Mouse (Mus musculus): ENCODE results near the gene Clstn2.
A peak's percentile ranks its signal among the peaks of the same experiment; 100 is the strongest.

Clstn2 gene

GRCm38 (mm10) chr9:97677075-97677474 lies 355.9 kb downstream of the Clstn2 start:
- no peak for DNase-seq (ENCODE audit: low spot score)

GRCm38 (mm10) chr9:97672681-97673080 lies 360.3 kb downstream of the Clstn2 start:
- no peak for DNase-seq (ENCODE audit: low spot score)

DNA sequence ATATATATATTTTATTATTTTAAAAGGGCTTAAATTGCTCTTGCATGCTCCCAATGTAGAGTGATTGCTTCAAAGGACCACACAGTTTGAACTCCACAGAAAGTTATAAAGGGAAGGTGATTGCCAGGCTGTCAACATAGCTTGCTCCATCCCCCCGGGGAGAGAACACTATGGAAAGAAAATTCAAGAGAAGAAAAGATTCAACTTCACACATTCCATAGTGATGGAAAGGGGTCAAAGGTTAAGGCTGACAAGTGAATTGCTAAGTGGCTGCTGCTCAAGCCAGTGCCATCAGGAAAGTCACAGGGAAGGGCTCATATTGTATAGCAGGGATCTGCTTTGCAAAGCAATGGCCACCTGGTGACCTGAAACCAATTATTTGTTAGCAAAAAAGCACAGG lies 360.8 kb downstream of the Clstn2 start:
- DNase-seq (ENCODE audit: low spot score), result no peak

DNA sequence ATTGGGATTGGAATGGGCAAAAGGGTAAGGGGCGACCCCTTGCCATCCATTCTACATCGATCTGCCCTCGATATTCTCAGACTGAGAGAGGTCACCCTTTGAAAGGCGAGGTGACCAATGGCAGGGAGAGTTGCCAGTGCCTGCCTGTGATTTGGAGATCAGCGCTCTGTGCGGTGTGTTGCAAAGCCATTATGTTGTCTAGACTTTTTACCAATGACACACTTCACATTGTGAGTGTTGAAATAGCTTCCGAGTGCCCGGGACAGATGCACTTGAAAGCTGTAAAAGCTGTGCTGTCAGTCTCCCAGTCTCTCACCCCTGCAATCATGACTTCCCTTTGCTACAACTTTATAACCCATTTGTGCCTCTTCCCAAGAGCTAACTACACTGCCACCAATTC lies 362.3 kb downstream of the Clstn2 start:
- peak; percentile 31 for DNase-seq (ENCODE audit: low spot score)

DNA sequence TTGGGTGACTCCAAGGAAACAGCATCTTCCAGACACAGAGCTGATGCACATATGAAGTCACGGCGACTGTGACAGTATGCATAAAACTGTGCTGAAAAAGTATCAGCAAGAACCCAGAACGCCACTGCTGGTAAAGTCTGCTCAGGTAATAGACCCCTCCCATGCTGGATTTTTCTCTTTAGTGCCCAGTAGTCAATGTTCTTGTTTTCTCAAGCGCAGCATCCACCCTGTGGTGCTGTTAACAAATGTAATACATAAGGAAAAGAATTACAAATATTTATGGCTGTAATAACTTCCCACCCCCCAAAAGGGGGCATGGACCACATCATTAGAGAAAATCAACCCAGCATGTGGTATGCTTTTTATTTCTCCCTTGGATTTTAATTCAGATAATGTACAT lies 372.0 kb downstream of the Clstn2 start:
- no peak for DNase-seq (ENCODE audit: low spot score)

DNA sequence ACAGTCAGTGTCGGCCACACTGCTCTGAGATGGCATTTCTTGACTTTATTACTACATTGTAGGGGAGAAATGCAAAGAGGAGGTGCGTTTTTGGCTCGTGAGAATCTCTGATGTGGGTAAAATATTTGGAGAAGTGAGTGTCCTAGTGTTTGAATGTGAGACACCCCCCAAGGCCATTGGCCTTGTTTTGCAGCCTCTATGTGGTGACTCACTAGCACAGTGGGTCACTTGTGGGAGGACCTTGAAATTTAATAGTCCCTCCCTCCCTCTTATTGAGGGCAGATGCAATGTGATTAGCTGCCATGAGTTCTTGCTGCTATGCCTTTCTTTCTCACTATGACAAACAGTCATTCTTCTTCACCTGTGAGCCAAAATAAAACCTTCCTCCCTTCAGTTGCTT lies 374.2 kb downstream of the Clstn2 start:
- no peak for DNase-seq (ENCODE audit: low spot score)

DNA sequence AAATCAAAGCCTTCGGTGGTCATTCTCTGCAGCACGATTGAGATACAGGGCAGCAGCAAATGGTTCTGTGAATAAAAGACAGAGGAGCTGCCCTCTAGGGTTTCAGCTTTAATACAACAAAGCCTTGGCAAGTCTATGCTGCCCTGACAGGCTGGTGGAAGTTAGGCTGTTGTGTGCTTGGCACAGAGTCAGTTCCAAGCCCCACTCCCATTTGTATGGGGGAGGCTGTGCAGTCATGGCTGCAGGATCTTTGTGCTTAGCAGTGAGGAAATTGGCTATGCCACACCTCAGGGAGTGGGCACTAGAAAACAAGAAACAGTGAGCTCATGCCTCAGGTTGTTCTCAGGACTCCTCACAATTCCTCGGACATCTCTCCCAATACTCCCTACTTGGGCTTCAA lies 384.6 kb downstream of the Clstn2 start:
- DNase-seq (ENCODE audit: low spot score), result no peak

DNA sequence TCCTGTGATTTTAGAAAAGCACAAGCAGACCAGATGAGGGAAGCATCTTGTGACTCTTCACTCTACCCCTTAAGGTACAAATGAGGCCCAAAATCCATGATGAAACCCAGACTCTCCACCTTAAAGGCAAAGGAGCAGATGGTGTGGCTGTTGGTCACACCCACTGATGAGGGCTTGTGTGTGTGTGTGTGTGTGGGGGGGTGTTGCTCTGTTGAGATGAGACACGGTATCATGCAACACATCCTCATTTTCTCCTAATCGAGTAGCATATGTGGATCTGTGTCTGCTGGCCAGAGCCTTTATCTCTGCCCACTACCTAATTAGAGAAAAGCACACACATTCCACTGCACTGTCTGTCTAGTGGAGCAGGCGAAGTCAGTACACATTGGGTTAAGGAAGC lies 387.2 kb downstream of the Clstn2 start:
- no peak for DNase-seq (ENCODE audit: low spot score)

DNA sequence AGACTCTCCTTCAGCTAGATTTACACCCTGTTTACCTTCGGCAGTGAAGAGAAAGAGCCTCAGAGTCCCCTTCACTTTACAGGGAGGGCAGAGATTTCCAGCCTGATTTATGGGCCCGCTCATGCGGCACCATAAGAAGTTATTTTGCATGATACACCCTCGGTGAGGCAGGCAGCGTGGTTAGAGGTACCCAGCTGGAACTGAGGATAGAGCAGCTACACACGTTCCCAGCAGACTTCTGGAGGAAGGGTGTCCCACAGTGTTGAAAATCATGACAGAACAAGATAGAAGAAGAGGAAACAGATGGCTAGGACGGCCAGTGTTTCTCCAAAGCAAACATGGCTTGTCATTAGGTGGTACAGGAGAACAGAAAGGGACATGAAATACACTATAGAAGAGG lies 390.6 kb downstream of the Clstn2 start:
- DNase-seq (ENCODE audit: low spot score), result no peak

DNA sequence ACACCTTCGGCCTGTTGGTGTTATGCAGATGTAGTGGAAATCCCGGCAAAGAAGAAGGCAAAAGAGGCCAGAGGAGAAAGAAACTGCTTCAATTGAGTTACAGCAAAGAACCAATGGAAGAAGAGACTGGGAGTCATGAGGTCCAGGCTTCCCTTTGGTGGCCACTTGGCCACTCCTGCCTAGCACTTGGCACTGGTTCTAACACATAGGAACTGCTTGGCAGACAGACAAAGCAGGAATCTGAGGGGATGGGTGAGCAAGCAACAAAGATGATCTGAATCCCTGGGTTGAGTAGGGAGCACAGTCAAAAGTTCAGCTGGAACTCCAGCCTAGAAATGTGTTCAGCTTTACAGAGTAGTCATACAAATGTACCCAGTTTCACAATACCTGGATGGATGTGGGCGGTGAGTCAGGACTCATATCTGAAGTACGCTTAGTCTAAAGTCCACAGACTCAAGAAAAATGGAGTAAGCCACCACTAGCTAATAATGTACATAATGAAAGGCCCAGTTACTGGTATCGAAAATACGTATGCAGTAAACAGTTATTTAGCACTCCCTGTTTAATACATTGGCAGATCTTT lies 392.9 kb downstream of the Clstn2 start:
- DNase-seq (ENCODE audit: low spot score), result peak; percentile 14

DNA sequence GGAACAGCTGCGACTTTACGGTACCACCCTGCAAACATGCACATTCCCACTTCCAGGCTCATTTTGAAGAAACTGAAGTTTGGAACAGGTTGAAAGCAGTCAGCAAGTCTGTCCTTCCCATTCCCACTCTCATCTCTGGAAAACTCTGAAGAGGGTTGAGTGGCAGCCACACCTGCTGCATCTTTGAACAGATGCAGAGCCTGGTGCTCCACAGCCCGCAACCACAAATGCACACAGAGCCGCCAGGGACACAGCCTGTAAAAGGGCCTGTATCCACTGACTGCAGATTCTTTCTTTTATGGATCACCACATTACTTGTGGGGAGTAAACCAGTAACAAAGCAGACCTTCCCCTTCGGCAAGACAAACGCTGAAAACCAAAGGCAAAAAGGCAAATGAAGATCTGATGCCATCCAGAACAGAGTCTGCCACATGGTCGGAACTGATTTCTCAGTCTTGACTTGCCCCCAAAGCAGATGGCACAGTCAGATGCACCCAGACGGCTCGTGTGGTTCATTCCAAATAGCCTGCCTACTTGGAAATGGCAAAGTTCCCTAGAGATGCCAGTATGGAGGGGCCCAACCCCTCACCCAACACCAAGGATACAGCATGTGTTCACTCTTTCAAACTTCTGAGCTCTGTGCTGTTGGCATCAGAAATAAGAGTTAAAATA lies 394.2 kb downstream of the Clstn2 start:
- no peak for DNase-seq (ENCODE audit: low spot score)

DNA sequence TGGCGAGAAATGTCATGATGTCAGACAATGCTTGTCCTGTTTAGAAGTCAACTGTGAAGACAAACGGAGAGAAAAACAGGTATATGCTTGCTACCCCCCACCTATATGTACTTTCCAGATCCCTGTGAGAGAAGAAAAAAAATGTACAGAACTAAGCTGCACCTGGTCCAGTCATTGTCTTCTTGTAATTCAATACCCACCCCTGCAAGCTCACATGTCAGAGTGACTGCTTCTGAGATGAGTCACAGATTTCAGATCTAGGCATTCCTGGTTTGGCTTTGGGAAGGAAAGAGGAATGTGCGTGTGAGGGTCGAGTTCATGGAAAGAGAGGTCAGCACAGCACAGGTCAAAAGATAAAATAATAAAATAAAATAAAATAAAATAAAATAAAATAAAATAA lies 397.6 kb downstream of the Clstn2 start:
- DNase-seq (ENCODE audit: low spot score), result no peak

GRCm38 (mm10) chr9:97634831-97635230 lies 398.1 kb downstream of the Clstn2 start:
- DNase-seq (ENCODE audit: low spot score), result no peak

DNA sequence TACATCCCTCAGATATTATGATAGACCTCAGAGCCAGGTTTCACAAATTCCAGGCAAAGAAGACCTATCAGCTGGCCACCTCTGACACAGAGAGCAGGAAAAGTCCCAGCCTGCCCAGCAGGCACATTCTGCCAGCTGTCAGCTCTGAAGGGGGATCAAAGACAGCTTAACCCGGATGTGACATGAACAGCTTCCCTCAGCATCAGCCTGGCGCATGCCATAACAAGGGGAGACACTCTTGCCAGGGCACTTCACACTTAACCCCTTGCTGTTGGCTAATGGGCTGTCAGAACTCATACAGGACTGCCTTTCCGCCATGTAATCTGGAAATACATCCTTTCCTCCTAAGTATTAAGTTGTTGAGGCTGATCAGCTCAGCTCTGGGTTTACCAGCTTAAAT lies 403.8 kb downstream of the Clstn2 start:
- DNase-seq (ENCODE audit: low spot score), result no peak

GRCm38 (mm10) chr9:97628361-97628908 lies 404.5 kb downstream of the Clstn2 start:
- DNase-seq (ENCODE audit: low spot score), result no peak

- no peak for DNase-seq (ENCODE audit: low spot score)
Observed at GRCm38 (mm10) chr9:97627916-97628315, 405.1 kb downstream of the Clstn2 start.

DNA sequence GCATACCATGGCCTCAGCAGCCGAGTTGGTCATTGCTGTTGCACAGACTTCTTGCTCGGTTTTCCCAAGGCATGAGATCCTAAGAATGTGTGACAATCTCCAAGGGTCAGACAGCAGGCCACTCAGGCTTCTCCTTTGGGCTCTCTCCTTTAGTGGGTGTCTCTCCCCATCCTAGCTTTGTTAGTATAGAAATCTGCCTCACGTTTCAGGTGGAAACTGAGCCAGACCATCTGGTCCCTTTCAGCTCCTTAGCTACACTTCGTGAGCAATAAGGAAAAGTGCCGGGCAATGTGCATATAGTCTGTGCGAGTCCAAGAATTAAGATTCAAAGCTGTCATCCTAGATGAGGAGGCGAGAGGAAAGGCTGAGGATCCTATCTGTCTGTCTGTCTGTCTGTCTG lies 422.4 kb downstream of the Clstn2 start:
- no peak for DNase-seq (ENCODE audit: low spot score)

GRCm38 (mm10) chr9:97603729-97604128 lies 429.3 kb downstream of the Clstn2 start:
- DNase-seq (ENCODE audit: low spot score), result no peak

DNA sequence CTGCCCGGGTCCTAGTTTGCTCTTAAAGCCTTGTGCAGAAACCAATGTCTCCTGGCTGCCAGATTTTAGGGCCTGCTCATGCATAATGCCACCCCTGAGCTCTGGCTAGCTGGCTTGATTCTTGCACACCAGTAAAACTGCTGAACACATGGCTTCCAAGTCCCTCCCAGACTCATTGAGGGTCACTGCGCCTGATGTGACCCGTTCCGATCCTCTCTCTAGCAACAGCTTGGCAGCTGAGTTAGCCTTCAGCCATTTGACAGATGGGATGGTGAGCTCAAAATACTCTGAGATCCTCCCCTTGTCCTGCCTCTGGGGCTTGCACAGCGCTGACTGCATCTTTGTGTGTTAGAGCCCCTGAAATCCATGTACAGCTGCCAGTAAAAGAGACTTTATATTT lies 430.5 kb downstream of the Clstn2 start:
- DNase-seq (ENCODE audit: low spot score), result no peak

DNA sequence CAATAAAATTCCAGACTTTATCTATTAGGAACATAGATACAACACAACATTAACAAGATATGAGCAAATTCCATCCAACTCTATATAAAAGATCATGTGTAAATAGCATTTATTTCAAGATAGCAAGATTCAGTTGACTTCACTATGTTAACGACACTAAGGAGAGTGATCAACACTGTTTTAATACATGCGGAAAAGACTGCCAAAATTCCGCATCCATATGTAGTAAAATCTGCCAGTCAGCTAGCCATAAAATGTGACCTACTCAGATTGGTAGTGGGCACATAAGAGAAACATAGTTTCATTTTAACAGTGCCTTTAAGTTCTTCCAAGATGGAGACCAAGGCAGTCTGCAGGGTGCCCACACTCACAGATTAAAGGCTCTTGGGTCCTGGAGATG lies 434.0 kb downstream of the Clstn2 start:
- DNase-seq (ENCODE audit: low spot score), result no peak

GRCm38 (mm10) chr9:97590712-97591111 lies 442.3 kb downstream of the Clstn2 start:
- DNase-seq (ENCODE audit: low spot score), result no peak

- no peak for DNase-seq (ENCODE audit: low spot score)
Observed at GRCm38 (mm10) chr9:97570881-97571280, 462.1 kb downstream of the Clstn2 start.

DNA sequence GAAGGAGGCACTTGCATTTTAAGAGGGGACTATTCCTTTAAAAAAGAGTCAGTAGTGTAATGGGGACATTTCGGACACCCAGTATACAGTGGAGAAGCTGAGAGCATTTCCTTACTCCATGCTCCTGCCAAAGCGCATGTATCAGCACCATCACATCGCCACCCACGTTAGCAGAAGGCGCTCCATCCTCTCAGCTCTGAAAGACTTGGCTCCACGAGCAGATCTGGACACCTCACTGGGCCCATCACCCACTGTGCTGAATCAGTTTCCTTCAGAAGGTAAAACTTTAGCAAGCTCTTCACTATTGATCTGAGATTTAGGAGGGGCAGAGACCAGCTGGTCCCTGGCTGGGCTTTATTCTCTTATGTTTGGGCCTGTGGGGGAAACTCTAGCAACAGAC lies 469.9 kb downstream of the Clstn2 start:
- DNase-seq (ENCODE audit: low spot score), result no peak

DNA sequence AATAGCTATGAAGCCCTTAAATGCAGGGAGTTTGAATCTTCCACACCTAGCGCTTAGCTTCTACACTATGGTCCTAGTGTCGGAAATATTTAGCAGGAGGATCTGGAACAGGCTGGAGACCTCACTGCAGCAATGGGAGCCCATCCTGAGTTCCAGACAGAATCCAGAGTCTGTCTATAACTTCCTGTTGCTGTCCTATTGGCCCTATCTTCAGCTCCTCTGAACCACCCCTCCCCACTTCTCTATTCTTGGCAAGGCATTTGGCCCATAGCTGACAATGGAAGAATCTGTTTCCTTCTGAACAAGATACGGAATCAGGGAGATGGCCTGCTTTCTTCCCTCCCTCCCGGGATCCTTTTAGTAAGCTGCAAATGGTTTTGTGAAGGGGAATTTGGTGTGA lies 488.6 kb downstream of the Clstn2 start:
- no peak for DNase-seq (ENCODE audit: low spot score)
